Mouse (Mus musculus) heart, adult 2 months (tissue): ENCODE data around the gene Ikzf3.

ENCODE experiments used
- CTCF ChIP-seq: fragments of 200-600 bp; IDR thresholded peaks from 2 replicates; pipeline ENCODE4 v1.8.1; 2022; ENCODE audit warnings: antibody characterized with exemption, mild to moderate bottlenecking, moderate library complexity
- EP300 ChIP-seq: fragments of 200-500 bp; IDR thresholded peaks from 2 replicates; pipeline ENCODE4 v1.6.1; 2011; ENCODE audit warnings: low read depth, low read length, control low read depth; ENCODE audit not compliant: insufficient read depth
- POLR2A ChIP-seq: fragments of 200-500 bp; IDR thresholded peaks from 2 replicates; pipeline ENCODE4 v1.6.1; 2011; ENCODE audit warnings: mild to moderate bottlenecking, low read depth, low read length, control low read depth; ENCODE audit not compliant: insufficient read depth

- TF ChIP-seq POLR2A (no peak), CTCF (no peak), EP300 (no peak)
Measured at GRCm38 (mm10) chr11:98417074-98417473, 128.8 kb downstream of the Ikzf3 start.
